Mouse (Mus musculus): ENCODE data around the gene Tor1b. TPM values are rescaled to one million over a fixed set of nuclear protein-coding genes. Genes with fewer than 3 reads are reported as not detected.

The Tor1b gene
- total and polyA plus RNA-seq, 3 experiments, result 33.0 to 55.6 (median 36.9) TPM

GRCm38 (mm10) chr2:30904991-30905390, 47.8 kb upstream of the Tor1b start:
- no peak overlapping the region for H3K9ac ChIP-seq (ENCODE audit: control insufficient read depth, low read depth, low read length, poor library complexity, severe bottlenecking)
- H3K4me1 ChIP-seq (ENCODE audit: control insufficient read depth in 1 of 2, insufficient read depth in 2 of 2, low read length in 2 of 2), result no peaks in the 10 kb centered on the region
- H3K79me2 ChIP-seq (ENCODE audit: control insufficient read depth, insufficient read depth, low read length, poor library complexity), result no peaks in the 10 kb centered on the region
- H3K27me3 ChIP-seq (ENCODE audit: control insufficient read depth in 1 of 2, insufficient read depth in 2 of 2, low read length in 2 of 2), result peaks cover 0 to 3% of the 10 kb centered on the region in 2 experiments; a peak in 2 of 4 replicates
- TF ChIP-seq EP300 (IDR thresholded peaks at IDR 0.05; ENCODE audit: low read depth in 1 of 2, low read length in 2 of 2) (no peak), ETS1 (IDR thresholded peaks at IDR 0.05; ENCODE audit: low read depth, low read length) (no peak), NELFE (IDR thresholded peaks at IDR 0.05; ENCODE audit: low read depth, low read length) (no peak), POLR2A (IDR thresholded peaks at IDR 0.05; ENCODE audit: control insufficient read depth in 1 of 2, insufficient read depth in 1 of 2, low read depth in 1 of 2, low read length in 2 of 2, poor library complexity in 1 of 2) (no peak), TAL1 (IDR thresholded peaks at IDR 0.05; ENCODE audit: low read length) (no peak)
- no peak overlapping the region for H3K4me3 ChIP-seq (ENCODE audit: control insufficient read depth in 1 of 2, insufficient read depth in 1 of 2, low read depth in 2 of 2, low read length in 2 of 2)
- no peak overlapping the region for H3K27ac ChIP-seq (ENCODE audit: control insufficient read depth, low read depth, low read length)
- DNase-seq (ENCODE audit: low read depth, low spot score), result no peak
- no peaks in the 10 kb centered on the region for H3K9me3 ChIP-seq (replicated peaks; ENCODE audit: insufficient read depth, low read length)
- H3K36me3 ChIP-seq (ENCODE audit: control insufficient read depth in 1 of 2, insufficient read depth in 2 of 2, low read length in 2 of 2), result no peaks in the 10 kb centered on the region

GRCm38 (mm10) chr2:30905906-30906305, 46.9 kb upstream of the Tor1b start:
- no peak for DNase-seq (ENCODE audit: low read depth, low spot score)

GRCm38 (mm10) chr2:30906641-30907040, 46.1 kb upstream of the Tor1b start:
- H3K9me3 ChIP-seq (replicated peaks; ENCODE audit: insufficient read depth, low read length), result no peaks in the 10 kb centered on the region
- peaks cover 0 to 2% of the 10 kb centered on the region in 2 experiments; a peak in 2 of 4 replicates for H3K27me3 ChIP-seq (ENCODE audit: control insufficient read depth in 1 of 2, insufficient read depth in 2 of 2, low read length in 2 of 2)
- H3K27ac ChIP-seq (ENCODE audit: control insufficient read depth, low read depth, low read length), result no peak overlapping the region
- H3K4me3 ChIP-seq (ENCODE audit: control insufficient read depth in 1 of 2, insufficient read depth in 1 of 2, low read depth in 2 of 2, low read length in 2 of 2), result no peak overlapping the region
- H3K4me1 ChIP-seq (ENCODE audit: control insufficient read depth in 1 of 2, insufficient read depth in 2 of 2, low read length in 2 of 2), result no peaks in the 10 kb centered on the region
- no peaks in the 10 kb centered on the region for H3K79me2 ChIP-seq (ENCODE audit: control insufficient read depth, insufficient read depth, low read length, poor library complexity)
- no peaks in the 10 kb centered on the region for H3K36me3 ChIP-seq (ENCODE audit: control insufficient read depth in 1 of 2, insufficient read depth in 2 of 2, low read length in 2 of 2)
- no peak overlapping the region for H3K9ac ChIP-seq (ENCODE audit: control insufficient read depth, low read depth, low read length, poor library complexity, severe bottlenecking)
- TF ChIP-seq CTCF (IDR thresholded peaks at IDR 0.05 in 2 of 3, conservative IDR thresholded peaks at IDR 0.05 in 1 of 3; ENCODE audit: control insufficient read depth in 1 of 3, insufficient read depth in 1 of 3, low read depth in 2 of 3, low read length in 3 of 3, poor library complexity in 1 of 3, severe bottlenecking in 1 of 3) (no peak), JUND (IDR thresholded peaks at IDR 0.05; ENCODE audit: low read depth, low read length) (no peak), MYB (IDR thresholded peaks at IDR 0.05; ENCODE audit: low read depth, low read length) (no peak), HCFC1 (IDR thresholded peaks at IDR 0.05; ENCODE audit: low read depth, low read length) (no peak), E2F4 (IDR thresholded peaks at IDR 0.05; ENCODE audit: borderline replicate concordance, low read depth, low read length) (no peak)
- DNase-seq (ENCODE audit: low read depth, low spot score), result no peak

More at GRCm38 (mm10) chr2:30905906-30906305, 46.9 kb upstream of the Tor1b start:
- H3K36me3 ChIP-seq (ENCODE audit: control insufficient read depth in 1 of 2, insufficient read depth in 2 of 2, low read length in 2 of 2), result no peaks in the 10 kb centered on the region
- no peaks in the 10 kb centered on the region for H3K9me3 ChIP-seq (replicated peaks; ENCODE audit: insufficient read depth, low read length)
- no peak overlapping the region for H3K4me3 ChIP-seq (ENCODE audit: control insufficient read depth in 1 of 2, insufficient read depth in 1 of 2, low read depth in 2 of 2, low read length in 2 of 2)
- H3K27ac ChIP-seq (ENCODE audit: control insufficient read depth, low read depth, low read length), result no peak overlapping the region
- H3K27me3 ChIP-seq (ENCODE audit: control insufficient read depth in 1 of 2, insufficient read depth in 2 of 2, low read length in 2 of 2), result peaks cover 0 to 3% of the 10 kb centered on the region in 2 experiments; a peak in 2 of 4 replicates
- TF ChIP-seq JUND (IDR thresholded peaks at IDR 0.05; ENCODE audit: low read depth, low read length) (no peak), USF1 (IDR thresholded peaks at IDR 0.05; ENCODE audit: low read depth, low read length) (no peak), POLR2AphosphoS5 (IDR thresholded peaks at IDR 0.05; ENCODE audit: borderline replicate concordance, low read depth, low read length) (no peak), MEF2A (IDR thresholded peaks at IDR 0.05; ENCODE audit: extremely low read depth, insufficient replicate concordance, low read depth, low read length, poor library complexity, severe bottlenecking) (no peak), TBP (IDR thresholded peaks at IDR 0.05; ENCODE audit: low read depth, low read length) (no peak), SIN3A (IDR thresholded peaks at IDR 0.05; ENCODE audit: low read length) (no peak), POLR2A (IDR thresholded peaks at IDR 0.05; ENCODE audit: control insufficient read depth in 1 of 2, insufficient read depth in 1 of 2, low read depth in 1 of 2, low read length in 2 of 2, poor library complexity in 1 of 2) (no peak), MAZ (IDR thresholded peaks at IDR 0.05; ENCODE audit: low read depth, low read length) (no peak), E2F4 (IDR thresholded peaks at IDR 0.05; ENCODE audit: borderline replicate concordance, low read depth, low read length) (no peak), NRF1 (IDR thresholded peaks at IDR 0.05; ENCODE audit: insufficient read depth, low read depth, low read length, poor library complexity, severe bottlenecking) (no peak), CTCF (IDR thresholded peaks at IDR 0.05 in 2 of 3, conservative IDR thresholded peaks at IDR 0.05 in 1 of 3; ENCODE audit: control insufficient read depth in 1 of 3, insufficient read depth in 1 of 3, low read depth in 2 of 3, low read length in 3 of 3, poor library complexity in 1 of 3, severe bottlenecking in 1 of 3) (no peak), MAX (IDR thresholded peaks at IDR 0.05; ENCODE audit: low read length) (no peak)
- no peaks in the 10 kb centered on the region for H3K4me1 ChIP-seq (ENCODE audit: control insufficient read depth in 1 of 2, insufficient read depth in 2 of 2, low read length in 2 of 2)
- no peak overlapping the region for H3K9ac ChIP-seq (ENCODE audit: control insufficient read depth, low read depth, low read length, poor library complexity, severe bottlenecking)
- H3K79me2 ChIP-seq (ENCODE audit: control insufficient read depth, insufficient read depth, low read length, poor library complexity), result no peaks in the 10 kb centered on the region
